ENCODE assay signal across 7 mouse cellular contexts in the genomic region with DNA sequence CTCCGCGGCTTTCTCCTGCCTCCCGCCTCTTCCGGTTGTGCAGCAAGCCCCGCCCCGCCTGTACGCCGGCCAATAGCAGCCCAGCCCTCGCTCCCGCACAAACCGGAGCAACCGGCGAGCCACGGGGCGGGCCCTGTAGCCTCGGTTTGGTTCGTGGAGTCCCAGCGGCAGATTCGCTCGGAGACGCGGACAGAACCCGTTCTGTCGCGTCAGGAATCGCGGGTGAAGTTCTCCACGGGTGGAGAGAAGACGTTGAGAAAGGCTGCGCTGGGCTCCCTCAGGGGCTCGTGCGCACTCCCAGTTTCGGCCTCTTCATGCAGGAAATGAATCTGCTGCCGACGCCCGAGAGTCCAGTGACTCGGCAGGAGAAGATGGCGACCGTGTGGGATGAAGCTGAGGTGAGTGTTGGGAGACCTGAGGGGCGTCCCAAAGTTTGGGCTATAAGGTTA. TPM values are rescaled to one million over a fixed set of nuclear protein-coding genes. Genes with fewer than 3 reads are reported as not detected.
DNase-seq lines count a peak whose midpoint lies in the region; ATAC-seq and TF ChIP-seq lines count a peak whose summit lies in the region.

Gene Psmc3 (plus strand): TSS at position 76 of the 449 bp plus-strand sequence.

- peak; percentile 97 for ATAC-seq in embryonic facial prominence, embryonic 12.5 days (ENCODE audit: insufficient number of reproducible peaks, insufficient read depth, low FRiP score, low TSS enrichment)
- peak; percentile 96 for ATAC-seq in limb, embryonic 12.5 days (ENCODE audit: insufficient number of reproducible peaks, insufficient read depth, low FRiP score, low TSS enrichment, low read depth)
- peak; percentile 99 for ATAC-seq in midbrain, embryonic 15.5 days (replicated peaks)

- WGBS in embryonic facial prominence, embryonic 12.5 days = under 1% methylated on average over 40 of the region's 40 CpGs
- WGBS in kidney, adult 2 months = under 1% methylated on average over 40 of the region's 40 CpGs
- WGBS in limb, embryonic 12.5 days = under 1% methylated on average over 40 of the region's 40 CpGs
- WGBS in midbrain, embryonic 15.5 days = under 1% methylated on average over 40 of the region's 40 CpGs
- under 1% methylated on average over 40 of the region's 40 CpGs for WGBS in spleen, adult 2 months

- H3K9me3 ChIP-seq in embryonic facial prominence, embryonic 12.5 days = no peaks in the 10 kb centered on the region
- H3K9me3 ChIP-seq in limb, embryonic 12.5 days = no peaks in the 10 kb centered on the region
- H3K9me3 ChIP-seq in midbrain, embryonic 15.5 days = no peaks in the 10 kb centered on the region

- peak within 1 kb of the TSS; percentile 87 for H3K9ac ChIP-seq in embryonic facial prominence, embryonic 12.5 days
- peak within 1 kb of the TSS; percentile 72 for H3K9ac ChIP-seq in limb, embryonic 12.5 days (replicated peaks)
- H3K9ac ChIP-seq in midbrain, embryonic 15.5 days = peak within 1 kb of the TSS; percentile 79

- TF ChIP-seq CTCF in kidney, adult 2 months (conservative IDR thresholded peaks at IDR 0.05; ENCODE audit: insufficient read depth, insufficient read length, low read depth, low read length) = no peak
- no peak for TF ChIP-seq CTCF in spleen, adult 2 months (IDR thresholded peaks at IDR 0.05; ENCODE audit: extremely low read depth, insufficient read depth, insufficient read length, insufficient replicate concordance)

- peaks cover 11% of the 10 kb centered on the region for H3K4me1 ChIP-seq in embryonic facial prominence, embryonic 12.5 days
- peaks cover 5% of the 10 kb centered on the region for H3K4me1 ChIP-seq in kidney, adult 2 months (ENCODE audit: control insufficient read depth, insufficient read depth, low read length)
- H3K4me1 ChIP-seq in limb, embryonic 12.5 days (replicated peaks) = peaks cover 11% of the 10 kb centered on the region
- H3K4me1 ChIP-seq in midbrain, embryonic 15.5 days = peaks cover 16% of the 10 kb centered on the region
- H3K4me1 ChIP-seq in spleen, adult 2 months (ENCODE audit: control insufficient read depth, insufficient read depth, insufficient read length) = peaks cover 4% of the 10 kb centered on the region; the same call in 1 of the 2 replicates

- peak within 1 kb of the TSS; percentile 95 for H3K4me2 ChIP-seq in embryonic facial prominence, embryonic 12.5 days (replicated peaks)
- peak within 1 kb of the TSS; percentile 97 for H3K4me2 ChIP-seq in limb, embryonic 12.5 days
- H3K4me2 ChIP-seq in midbrain, embryonic 15.5 days = peak within 1 kb of the TSS; percentile 92

- H3K27me3 ChIP-seq in embryonic facial prominence, embryonic 12.5 days = no peaks in the 10 kb centered on the region
- H3K27me3 ChIP-seq in kidney, adult 2 months (replicated peaks; ENCODE audit: control insufficient read depth, insufficient read depth, low read length) = no peaks in the 10 kb centered on the region
- H3K27me3 ChIP-seq in limb, embryonic 12.5 days = no peaks in the 10 kb centered on the region
- H3K27me3 ChIP-seq in midbrain, embryonic 15.5 days (replicated peaks) = no peaks in the 10 kb centered on the region
- H3K27me3 ChIP-seq in spleen, adult 2 months (ENCODE audit: control insufficient read depth, insufficient read depth, low read length) = no peaks in the 10 kb centered on the region

- peak within 1 kb of the TSS; percentile 83 for H3K27ac ChIP-seq in embryonic facial prominence, embryonic 12.5 days
- peak within 1 kb of the TSS; percentile 99 for H3K27ac ChIP-seq in kidney, adult 2 months (ENCODE audit: insufficient read depth, low read depth, low read length)
- H3K27ac ChIP-seq in limb, embryonic 12.5 days = peak within 1 kb of the TSS; percentile 53
- H3K27ac ChIP-seq in midbrain, embryonic 15.5 days = peak within 1 kb of the TSS; percentile 90
- H3K27ac ChIP-seq in spleen, adult 2 months (ENCODE audit: insufficient read depth, low read length) = peak within 1 kb of the TSS; percentile 93

- H3K36me3 ChIP-seq in embryonic facial prominence, embryonic 12.5 days = peaks cover 43% of the 10 kb centered on the region
- peaks cover 3% of the 10 kb centered on the region for H3K36me3 ChIP-seq in kidney, adult 2 months (ENCODE audit: control insufficient read depth, insufficient read depth, low read length)
- peaks cover 45% of the 10 kb centered on the region for H3K36me3 ChIP-seq in limb, embryonic 12.5 days
- peaks cover 31% of the 10 kb centered on the region for H3K36me3 ChIP-seq in midbrain, embryonic 15.5 days (replicated peaks)
- peaks cover 25% of the 10 kb centered on the region for H3K36me3 ChIP-seq in spleen, adult 2 months (ENCODE audit: control insufficient read depth, insufficient read depth, low read length)

- DNase-seq in adrenal gland, postnatal 25 days = peak; percentile 98
- DNase-seq in heart, adult 18-20 months = peak; percentile 98
- DNase-seq in kidney, adult 2 months = peak; percentile 98
- DNase-seq in spleen, adult 2 months (ENCODE audit: low read depth in 1 of 2, low spot score in 2 of 2) = peak; percentile 76 to 97

- H3K4me3 ChIP-seq in embryonic facial prominence, embryonic 12.5 days = peak within 1 kb of the TSS; percentile 92
- peak within 1 kb of the TSS; percentile 87 for H3K4me3 ChIP-seq in kidney, adult 2 months (ENCODE audit: insufficient read depth, low read depth, low read length)
- H3K4me3 ChIP-seq in limb, embryonic 12.5 days (replicated peaks) = peak within 1 kb of the TSS; percentile 85
- H3K4me3 ChIP-seq in midbrain, embryonic 15.5 days = peak within 1 kb of the TSS; percentile 94
- H3K4me3 ChIP-seq in spleen, adult 2 months (ENCODE audit: extremely low read depth, insufficient read depth, insufficient read length) = peak within 1 kb of the TSS; percentile 95

- peak; percentile 42 for TF ChIP-seq POLR2A in kidney, adult 2 months (IDR thresholded peaks at IDR 0.05; ENCODE audit: low read depth, low read length)
- no peak for TF ChIP-seq POLR2A in spleen, adult 2 months (IDR thresholded peaks at IDR 0.05; ENCODE audit: low read depth, low read length)

RNA-seq across cellular contexts. Expression of gene Psmc3, which starts in this region (rescaled TPM):
- total RNA-seq in adrenal gland, postnatal 25 days (2021) = 203 and 258 TPM in 2 replicates
- polyA plus RNA-seq in embryonic facial prominence, embryonic 12.5 days (2016; fragmentation: Nextera tagmentation; extraction: Ambion mirVana) = 307 and 326 TPM in 2 replicates
- 100 to 1,000 TPM; 231 to 257 TPM for total RNA-seq in heart, adult 18-20 months (2021)
- polyA plus RNA-seq in kidney, adult 2 months (2012; rRNA removed) = 114 and 127 TPM in 2 replicates
- 350 and 352 TPM in 2 replicates for polyA plus RNA-seq in limb, embryonic 12.5 days (2016; fragmentation: Nextera tagmentation; extraction: Ambion mirVana)
- 226 and 233 TPM in 2 replicates for polyA plus RNA-seq in midbrain, embryonic 15.5 days (2015; fragmentation: Nextera tagmentation; extraction: Ambion mirVana)
- polyA plus RNA-seq in spleen, adult 2 months (2012; rRNA removed) = 37.0 and 43.3 TPM in 2 replicates

Comparison
In these comparisons a context has a peak if more than half of its experiments do, and no peak if none do; other contexts are left out.
1. Peak in every context shown above with its lines: DNase-seq, ATAC-seq, H3K4me3 ChIP-seq and H3K27ac ChIP-seq.